Mouse (Mus musculus) lung, postnatal 0 days (tissue): Measurements from ENCODE around the gene Dock3.

Source experiments
- CTCF ChIP-seq: IDR thresholded peaks from 2 replicates; pipeline ENCODE4 v1.5.1; 2016; ENCODE audit warnings: antibody characterized with exemption, mild to moderate bottlenecking
- EP300 ChIP-seq: IDR thresholded peaks from 2 replicates; pipeline ENCODE4 v1.6.1; 2016; ENCODE audit warnings: antibody characterized with exemption, mild to moderate bottlenecking, control low read depth

GRCm38 (mm10) chr9:107112791-107113190, 118.9 kb downstream of the Dock3 start:
- TF ChIP-seq EP300: no peak
- no peak for TF ChIP-seq CTCF
